Mouse (Mus musculus): Measurements from ENCODE around the gene Ipo11. TPM values are rescaled to one million over a fixed set of nuclear protein-coding genes. Genes with fewer than 3 reads are reported as not detected.

Gene Ipo11
- polyA plus RNA-seq, 1 experiment from 2014 or later: 73.4 TPM

DNA sequence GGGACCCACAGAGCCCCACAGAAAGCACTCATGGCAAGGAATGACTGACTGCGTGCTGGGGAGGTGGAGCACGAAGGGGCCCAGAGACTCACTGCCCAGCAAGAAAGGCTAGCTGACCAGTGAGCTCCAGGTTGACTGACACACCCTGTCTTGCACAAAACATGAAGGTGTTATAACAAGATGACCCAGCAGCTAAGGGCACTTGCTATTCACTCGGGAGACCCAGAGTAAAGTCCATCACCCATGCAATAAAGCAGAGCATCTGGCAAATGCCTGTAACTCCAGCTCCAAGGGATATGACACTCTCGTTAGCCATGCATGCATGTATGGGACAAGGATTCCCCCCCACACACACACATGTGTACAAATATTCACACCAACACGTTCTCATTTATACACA lies 78.0 kb downstream of the Ipo11 start:
- Histone ChIP-seq H3K4me1 (ENCODE audit: insufficient read depth) (no peaks in the 10 kb centered on the region), H3K4me3 (ENCODE audit: low read depth, low read length) (no peak overlapping the region), H3K27ac (ENCODE audit: low read depth) (no peak overlapping the region), H3K9ac (no peak overlapping the region), H3K9me3 (ENCODE audit: low read depth, low read length) (no peaks in the 10 kb centered on the region), H3K36me3 (ENCODE audit: insufficient read depth) (peaks cover 24% of the 10 kb centered on the region), H3K27me3 (ENCODE audit: insufficient read depth, low read length) (no peaks in the 10 kb centered on the region), H3K4me2 (no peak overlapping the region)
- ATAC-seq (ENCODE audit: insufficient read depth): no peak
- no peak for TF ChIP-seq CTCF (IDR thresholded peaks at IDR 0.05; ENCODE audit: low read depth)
- 84% methylated on average over 5 of the region's 5 CpGs for WGBS
- DNase-seq: no peak

- WGBS: 91% methylated on average over 3 of the region's 3 CpGs
- H3K9me3 ChIP-seq (ENCODE audit: low read depth, low read length): no peaks in the 10 kb centered on the region
- H3K27me3 ChIP-seq (ENCODE audit: insufficient read depth, low read length): no peaks in the 10 kb centered on the region
- DNase-seq: no peak
- H3K9ac ChIP-seq: no peak overlapping the region
- H3K27ac ChIP-seq (ENCODE audit: low read depth): no peak overlapping the region
- no peaks in the 10 kb centered on the region for H3K4me1 ChIP-seq (ENCODE audit: insufficient read depth)
- no peak overlapping the region for H3K4me3 ChIP-seq (ENCODE audit: low read depth, low read length)
- H3K4me2 ChIP-seq: no peak overlapping the region
- no peak for TF ChIP-seq CTCF (IDR thresholded peaks at IDR 0.05; ENCODE audit: low read depth)
- ATAC-seq (ENCODE audit: insufficient read depth): no peak
- H3K36me3 ChIP-seq (ENCODE audit: insufficient read depth): peaks cover 18% of the 10 kb centered on the region
These were observed 80.2 kb downstream of the Ipo11 start for GRCm38 (mm10) chr13:106856556-106856955.

DNA sequence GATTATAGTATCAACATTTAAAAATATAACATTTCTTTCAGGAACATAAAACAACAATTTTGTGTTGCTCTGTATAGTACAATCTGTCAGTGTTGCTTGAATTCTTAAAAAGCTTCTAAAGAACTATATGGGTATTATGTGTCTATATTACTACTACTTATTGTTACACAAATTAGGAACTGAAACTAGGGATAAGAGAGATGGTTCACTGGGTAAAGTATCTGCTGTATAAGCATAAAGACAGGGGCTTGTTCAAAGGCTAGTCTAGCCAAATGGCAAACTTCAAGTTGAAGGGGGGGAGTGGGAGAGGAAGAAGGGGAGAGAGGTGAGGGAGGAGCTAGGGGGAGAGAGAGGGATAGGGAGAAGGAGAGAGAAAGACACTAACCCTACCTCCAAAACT lies 89.2 kb downstream of the Ipo11 start:
- no peak for DNase-seq
- no peak for ATAC-seq (ENCODE audit: insufficient read depth)
- no peaks in the 10 kb centered on the region for H3K9me3 ChIP-seq (ENCODE audit: low read depth, low read length)
- TF ChIP-seq CTCF (IDR thresholded peaks at IDR 0.05; ENCODE audit: low read depth): no peak
- no peak overlapping the region for H3K4me3 ChIP-seq (ENCODE audit: low read depth, low read length)
- H3K4me1 ChIP-seq (ENCODE audit: insufficient read depth): no peaks in the 10 kb centered on the region
- H3K36me3 ChIP-seq (ENCODE audit: insufficient read depth): peaks cover 13% of the 10 kb centered on the region
- H3K9ac ChIP-seq: no peak overlapping the region
- no peak overlapping the region for H3K27ac ChIP-seq (ENCODE audit: low read depth)
- no peak overlapping the region for H3K4me2 ChIP-seq
- no peaks in the 10 kb centered on the region for H3K27me3 ChIP-seq (ENCODE audit: insufficient read depth, low read length)

- Histone ChIP-seq H3K9ac (no peak overlapping the region), H3K27ac (ENCODE audit: low read depth) (no peak overlapping the region), H3K4me1 (ENCODE audit: insufficient read depth) (no peaks in the 10 kb centered on the region), H3K4me3 (ENCODE audit: low read depth, low read length) (no peak overlapping the region), H3K9me3 (ENCODE audit: low read depth, low read length) (no peaks in the 10 kb centered on the region), H3K4me2 (no peak overlapping the region), H3K36me3 (ENCODE audit: insufficient read depth) (peaks cover 19% of the 10 kb centered on the region), H3K27me3 (ENCODE audit: insufficient read depth, low read length) (no peaks in the 10 kb centered on the region)
- ATAC-seq (ENCODE audit: insufficient read depth) (no peak), DNase-seq (peak; percentile 7)
- 36% methylated on average over 3 of the region's 3 CpGs for WGBS
- no peak for TF ChIP-seq CTCF (IDR thresholded peaks at IDR 0.05; ENCODE audit: low read depth)
These were observed 91.8 kb downstream of the Ipo11 start for GRCm38 (mm10) chr13:106844928-106845327.

- WGBS: 82% methylated on average over 4 of the region's 4 CpGs
These were observed 94.2 kb downstream of the Ipo11 start for GRCm38 (mm10) chr13:106842542-106842941.

GRCm38 (mm10) chr13:106838778-106839177 lies 98.0 kb downstream of the Ipo11 start:
- TF ChIP-seq CTCF (IDR thresholded peaks at IDR 0.05; ENCODE audit: low read depth): no peak
- Histone ChIP-seq H3K36me3 (ENCODE audit: insufficient read depth) (peaks cover 16% of the 10 kb centered on the region; the same call in 1 of the 2 replicates), H3K27me3 (ENCODE audit: insufficient read depth, low read length) (no peaks in the 10 kb centered on the region), H3K4me2 (no peak overlapping the region), H3K4me1 (ENCODE audit: insufficient read depth) (no peaks in the 10 kb centered on the region), H3K4me3 (ENCODE audit: low read depth, low read length) (no peak overlapping the region), H3K9me3 (ENCODE audit: low read depth, low read length) (no peaks in the 10 kb centered on the region), H3K27ac (ENCODE audit: low read depth) (no peak overlapping the region), H3K9ac (no peak overlapping the region)
- ATAC-seq (ENCODE audit: insufficient read depth) (no peak), DNase-seq (no peak)
- 83% methylated on average over 3 of the region's 3 CpGs for WGBS

More at GRCm38 (mm10) chr13:106842542-106842941, 94.2 kb downstream of the Ipo11 start:
- no peak for TF ChIP-seq CTCF (IDR thresholded peaks at IDR 0.05; ENCODE audit: low read depth)
- Histone ChIP-seq H3K27ac (ENCODE audit: low read depth) (no peak overlapping the region), H3K9ac (no peak overlapping the region), H3K36me3 (ENCODE audit: insufficient read depth) (peaks cover 20% of the 10 kb centered on the region), H3K4me2 (no peak overlapping the region), H3K9me3 (ENCODE audit: low read depth, low read length) (no peaks in the 10 kb centered on the region), H3K27me3 (ENCODE audit: insufficient read depth, low read length) (no peaks in the 10 kb centered on the region), H3K4me3 (ENCODE audit: low read depth, low read length) (no peak overlapping the region), H3K4me1 (ENCODE audit: insufficient read depth) (no peaks in the 10 kb centered on the region)
- no peak for ATAC-seq (ENCODE audit: insufficient read depth)
- no peak for DNase-seq

GRCm38 (mm10) chr13:106836527-106836879 lies 100.3 kb downstream of the Ipo11 start:
- Histone ChIP-seq H3K4me3 (ENCODE audit: low read depth, low read length) (no peak overlapping the region), H3K4me1 (ENCODE audit: insufficient read depth) (no peaks in the 10 kb centered on the region), H3K27me3 (ENCODE audit: insufficient read depth, low read length) (no peaks in the 10 kb centered on the region), H3K4me2 (peak overlapping the region; percentile 23), H3K27ac (ENCODE audit: low read depth) (peak overlapping the region; percentile 70; the same call in 1 of the 2 replicates), H3K36me3 (ENCODE audit: insufficient read depth) (peaks cover 10% of the 10 kb centered on the region; the same call in 1 of the 2 replicates), H3K9ac (no peak overlapping the region), H3K9me3 (ENCODE audit: low read depth, low read length) (no peaks in the 10 kb centered on the region)
- WGBS: 60% methylated on average over 5 of the region's 5 CpGs
- no peak for DNase-seq
- peak; percentile 59; the same call in 1 of the 2 replicates for ATAC-seq (ENCODE audit: insufficient read depth)
- no peak for TF ChIP-seq CTCF (IDR thresholded peaks at IDR 0.05; ENCODE audit: low read depth)
